Mouse (Mus musculus) adrenal gland, adult (tissue): Measurements from ENCODE around the gene Vps41.

Experiments used
- DNase-seq, 2 experiments: peaks; one replicate each; pipeline ENCODE4 v3.0.0; 2022 to 2023; ENCODE audit warnings: low spot score in 1 of 2; ENCODE audit not compliant: inconsistent age in 2 of 2

Gene Vps41

GRCm38 (mm10) chr13:18859389-18859788 lies 142.3 kb downstream of the Vps41 start:
- peak in 1 of 2 experiments; percentile 40 for DNase-seq

GRCm38 (mm10) chr13:18868030-18868490 lies 151.0 kb downstream of the Vps41 start:
- peak; percentile 62 to 80 for DNase-seq

GRCm38 (mm10) chr13:18868825-18869224 lies 151.7 kb downstream of the Vps41 start:
- DNase-seq, result peak; percentile 17 to 42

- DNase-seq, result no peak
Measured at GRCm38 (mm10) chr13:18875321-18875720, 158.2 kb downstream of the Vps41 start.

- DNase-seq, result no peak
Measured at GRCm38 (mm10) chr13:18892910-18893309, 175.8 kb downstream of the Vps41 start.

GRCm38 (mm10) chr13:18896789-18897188 lies 179.7 kb downstream of the Vps41 start:
- DNase-seq, result no peak

GRCm38 (mm10) chr13:18903623-18904022 lies 186.5 kb downstream of the Vps41 start:
- no peak for DNase-seq

GRCm38 (mm10) chr13:18914774-18915173 lies 197.7 kb downstream of the Vps41 start:
- no peak for DNase-seq
